Mouse (Mus musculus) ES-E14 (cell line): ENCODE measurements at regions not wholly inside any gene's neighbourhood (a gene's known extent, or its start where the extent isn't known, plus 50 kb on each side); places are given as distances from the start of the nearest gene placed in this dataset.

ENCODE experiments used
- CHD2 ChIP-seq: IDR thresholded peaks from 2 replicates; pipeline ENCODE4 v1.6.1; 2014; ENCODE audit warnings: mild to moderate bottlenecking, low read depth, low read length, inconsistent platforms
- HCFC1 ChIP-seq: IDR thresholded peaks from 2 replicates; pipeline ENCODE4 v1.6.1; 2012; ENCODE audit warnings: low read length, inconsistent platforms, borderline replicate concordance; ENCODE audit not compliant: insufficient read depth
- MAFK ChIP-seq: IDR thresholded peaks from 2 replicates; pipeline ENCODE4 v1.6.1; 2014; ENCODE audit warnings: mild to moderate bottlenecking, low read depth, low read length, inconsistent platforms; ENCODE audit not compliant: insufficient read depth
- ZC3H11A ChIP-seq: IDR thresholded peaks from 2 replicates; pipeline ENCODE4 v1.6.1; 2012; ENCODE audit warnings: low read depth, mild to moderate bottlenecking, inconsistent platforms, low read length, borderline replicate concordance

DNA sequence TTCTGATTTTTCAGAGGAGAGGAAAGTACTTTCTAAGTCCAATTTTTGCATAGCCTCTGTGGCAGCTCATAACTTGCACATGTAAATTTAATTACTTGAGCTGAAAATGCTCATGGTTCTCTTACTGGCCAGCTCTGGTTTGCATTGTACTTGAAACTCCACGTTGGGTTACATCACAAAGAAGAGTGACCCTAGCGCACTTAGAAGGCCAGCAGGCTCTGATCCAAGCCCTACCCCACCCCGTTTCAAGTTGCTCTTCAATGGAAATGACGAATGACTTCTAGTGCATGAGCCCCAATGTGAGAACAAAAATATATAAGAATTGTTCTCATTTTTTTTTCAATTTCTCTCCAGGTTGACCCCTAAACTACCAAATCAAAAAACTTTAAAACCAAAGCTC lies 454.1 kb upstream of the Gm765 start:
- no peak for TF ChIP-seq HCFC1
- no peak for TF ChIP-seq ZC3H11A
- TF ChIP-seq MAFK: no peak
- no peak for TF ChIP-seq CHD2
